Mouse (Mus musculus) embryonic facial prominence, embryonic 11.5 days (tissue): ENCODE results near the gene Nkain1. TPM values are rescaled to one million over a fixed set of nuclear protein-coding genes. Genes with fewer than 3 reads are reported as not detected.

Experiments used
- ATAC-seq: fragments of 200-750 bp; cut with Nextera tagmentation; replicated peaks from 2 replicates; pipeline ENCODE4 v1.8.0; 2017; ENCODE audit warnings: low read depth; ENCODE audit not compliant: insufficient number of reproducible peaks, low FRiP score, low TSS enrichment
- DNase-seq: peaks from one replicate; pipeline ENCODE4 v3.0.0-alpha.2; 2015; ENCODE audit warnings: low spot score
- H3K27ac ChIP-seq: fragments of 300-500 bp; sonication (generic); replicated peaks from 2 replicates; pipeline ENCODE4 v1.5.1; 2014; ENCODE audit warnings: mild to moderate bottlenecking, low read depth, low read length, control low read depth
- H3K27me3 ChIP-seq: fragments of 300-500 bp; sonication (generic); 2 replicates; pipeline ENCODE4 v1.6.1; 2014; ENCODE audit warnings: mild to moderate bottlenecking, low read length, moderate library complexity, mixed read lengths; ENCODE audit not compliant: control insufficient read depth, insufficient read depth
- H3K36me3 ChIP-seq: fragments of 300-500 bp; sonication (generic); replicated peaks from 2 replicates; pipeline ENCODE4 v1.6.1; 2014; ENCODE audit warnings: low read depth, mild to moderate bottlenecking, low read length, moderate library complexity, mixed read lengths; ENCODE audit not compliant: control insufficient read depth, insufficient read depth
- H3K4me1 ChIP-seq: fragments of 300-500 bp; sonication (generic); 2 replicates; pipeline ENCODE4 v1.6.1; 2014; ENCODE audit warnings: low read length, mixed read lengths; ENCODE audit not compliant: control insufficient read depth, insufficient read depth
- H3K4me2 ChIP-seq: fragments of 300-500 bp; sonication (generic); 2 replicates; pipeline ENCODE4 v1.6.1; 2014; ENCODE audit warnings: low read depth, mild to moderate bottlenecking, control low read depth, low read length, moderate library complexity
- H3K4me3 ChIP-seq: fragments of 300-500 bp; sonication (generic); 2 replicates; pipeline ENCODE4 v1.5.1; 2014; ENCODE audit warnings: low read depth, low read length, control low read depth
- H3K9ac ChIP-seq: fragments of 300-500 bp; sonication (generic); replicated peaks from 2 replicates; pipeline ENCODE4 v1.6.1; 2014; ENCODE audit warnings: mild to moderate bottlenecking, control low read depth, low read length
- H3K9me3 ChIP-seq: fragments of 300-500 bp; sonication (generic); replicated peaks from 2 replicates; pipeline ENCODE4 v1.6.1; 2016; ENCODE audit warnings: mild to moderate bottlenecking, low read length, inconsistent platforms, mixed read lengths; ENCODE audit not compliant: control insufficient read depth
- WGBS: fragments of 180-500 bp; shearing (Covaris S2); extraction: QIAGEN DNeasy Blood & Tissue Kit; methylation state at CpG from one replicate; pipeline ENCODE4 v1.1.7; 2014; 5-methylcytosine and 5-hydroxymethylcytosine counted together
- polyA plus RNA-seq: library from polyadenylated mRNA; unstranded; fragments of >200 nt; fragmentation: Nextera tagmentation; extraction: Ambion mirVana; gene quantifications from 2 replicates; pipeline ENCODE4 v1.2.1, GENCODE M21; 2014

The Nkain1 gene
- polyA plus RNA-seq, 1 experiment from 2014 or later = 11.5 TPM

DNA sequence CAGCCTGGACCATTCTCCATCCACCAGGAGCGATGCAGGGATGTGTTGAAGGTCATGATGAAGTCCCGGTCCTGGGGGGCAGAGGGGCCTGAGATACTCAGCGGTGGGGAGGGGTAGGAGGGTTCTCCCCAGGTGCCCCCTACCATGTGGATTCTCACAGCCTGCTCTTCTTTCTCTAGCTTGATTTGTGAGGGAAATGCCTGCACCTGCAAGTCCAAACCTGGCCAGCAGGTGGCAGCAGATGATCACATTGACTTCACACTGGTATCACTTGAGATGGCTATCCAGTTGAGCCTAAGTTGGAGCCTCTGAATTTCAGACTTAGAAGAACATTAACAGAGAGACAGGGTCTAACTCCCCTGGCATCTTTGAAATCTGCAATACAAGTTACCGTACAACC lies 40.0 kb downstream of the Nkain1 start:
- H3K4me3 ChIP-seq = no peak overlapping the region
- ATAC-seq = no peak
- WGBS = 43% methylated on average over 4 of the region's 4 CpGs
- no peak overlapping the region for H3K4me2 ChIP-seq
- no peaks in the 10 kb centered on the region for H3K27me3 ChIP-seq
- H3K9ac ChIP-seq = no peak overlapping the region
- no peaks in the 10 kb centered on the region; the same call in none of the 2 replicates for H3K36me3 ChIP-seq
- no peaks in the 10 kb centered on the region for H3K9me3 ChIP-seq
- H3K27ac ChIP-seq = no peak overlapping the region
- H3K4me1 ChIP-seq = no peaks in the 10 kb centered on the region
- peak; percentile 89 for DNase-seq

DNA sequence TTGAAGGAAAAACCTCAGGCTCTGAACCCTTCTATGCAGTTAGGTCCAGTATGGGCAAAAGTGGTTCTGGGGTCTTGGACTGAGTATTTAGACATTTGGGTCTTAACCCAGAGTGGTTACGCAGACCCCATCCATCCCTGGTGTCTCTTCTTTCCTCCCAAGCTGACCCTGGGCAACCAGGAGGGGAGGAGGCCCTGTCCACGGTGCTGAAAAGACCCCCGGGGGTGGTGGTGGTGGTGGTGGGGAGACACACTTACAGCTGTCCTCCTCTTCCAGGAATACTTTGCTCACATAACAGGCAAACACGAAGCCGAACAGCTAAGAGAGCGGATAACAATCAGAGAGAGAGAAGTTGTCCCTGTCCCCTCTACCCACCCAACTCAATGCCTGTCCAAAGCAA lies 41.6 kb downstream of the Nkain1 start:
- Histone ChIP-seq H3K27me3 (no peaks in the 10 kb centered on the region), H3K4me1 (no peaks in the 10 kb centered on the region), H3K9me3 (no peaks in the 10 kb centered on the region), H3K4me2 (no peak overlapping the region), H3K27ac (no peak overlapping the region), H3K9ac (no peak overlapping the region), H3K4me3 (no peak overlapping the region), H3K36me3 (no peaks in the 10 kb centered on the region; the same call in none of the 2 replicates)
- no peak for ATAC-seq
- WGBS = 64% methylated on average over 6 of the region's 6 CpGs
- no peak for DNase-seq

DNA sequence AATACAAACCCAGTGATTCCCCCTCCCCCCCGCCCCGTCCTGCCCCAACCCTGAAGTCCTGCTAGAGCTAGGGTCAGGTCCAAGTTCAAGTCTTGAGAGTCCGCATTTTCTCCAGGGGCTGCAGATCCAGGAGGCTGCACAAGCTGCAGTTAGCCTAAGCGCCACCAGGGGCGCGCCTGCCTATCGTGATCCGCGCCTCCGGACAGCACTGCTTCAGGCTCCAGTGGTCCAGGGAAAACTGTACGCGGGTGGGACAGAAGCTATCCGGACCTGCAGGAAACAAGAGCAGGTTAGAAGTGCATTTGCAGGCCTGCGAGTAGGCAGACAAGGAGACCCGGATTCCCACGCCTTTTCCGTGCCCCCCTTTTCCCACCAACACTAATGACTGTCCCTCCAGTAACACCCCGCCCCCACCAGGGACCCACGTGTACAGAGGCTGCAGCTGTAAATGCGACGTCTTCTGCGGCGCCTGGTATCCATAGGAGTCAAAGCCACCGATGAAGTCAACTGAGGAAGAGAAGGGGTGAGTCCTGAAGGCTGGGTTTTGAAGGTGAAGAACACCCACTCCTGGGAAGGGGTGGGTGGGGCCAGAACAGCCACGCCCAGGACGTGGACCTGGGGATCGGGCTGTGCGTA lies 42.2 kb downstream of the Nkain1 start:
- peak; percentile 60; the same call in 1 of the 2 replicates for ATAC-seq
- no peak overlapping the region for H3K4me2 ChIP-seq
- H3K9ac ChIP-seq = no peak overlapping the region
- no peak overlapping the region for H3K27ac ChIP-seq
- no peak overlapping the region for H3K4me3 ChIP-seq
- no peaks in the 10 kb centered on the region for H3K27me3 ChIP-seq
- WGBS = 23% methylated on average over 28 of the region's 28 CpGs
- H3K4me1 ChIP-seq = no peaks in the 10 kb centered on the region
- no peaks in the 10 kb centered on the region for H3K9me3 ChIP-seq
- peak; percentile 74 for DNase-seq
- no peaks in the 10 kb centered on the region; the same call in none of the 2 replicates for H3K36me3 ChIP-seq

DNA sequence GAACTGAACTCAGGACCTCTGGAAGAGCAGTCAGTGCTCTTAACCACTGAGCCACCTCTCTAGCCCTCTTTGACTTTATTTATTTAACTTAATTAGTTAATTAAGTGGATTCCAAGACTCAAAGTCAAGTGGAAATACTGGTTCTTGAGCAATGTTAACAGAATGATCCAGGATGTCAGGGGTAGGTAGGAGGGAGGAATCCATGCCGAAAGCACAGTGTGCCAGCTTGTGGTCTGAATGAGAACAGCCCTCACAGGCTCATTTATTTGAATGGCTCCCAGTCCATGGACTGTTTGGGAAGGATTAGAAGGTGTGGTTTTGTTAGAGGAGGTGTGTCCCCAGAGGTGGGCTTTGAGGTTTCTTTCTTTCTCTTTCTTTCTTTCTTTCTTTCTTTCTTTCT lies 46.2 kb downstream of the Nkain1 start:
- Histone ChIP-seq H3K4me3 (no peak overlapping the region), H3K9ac (no peak overlapping the region), H3K36me3 (no peaks in the 10 kb centered on the region; the same call in 1 of the 2 replicates), H3K4me1 (no peaks in the 10 kb centered on the region), H3K27me3 (no peaks in the 10 kb centered on the region), H3K27ac (no peak overlapping the region), H3K4me2 (no peak overlapping the region), H3K9me3 (no peaks in the 10 kb centered on the region)
- ATAC-seq = no peak
- WGBS = 82% methylated on average over 1 of the region's 1 CpGs
- DNase-seq = no peak

DNA sequence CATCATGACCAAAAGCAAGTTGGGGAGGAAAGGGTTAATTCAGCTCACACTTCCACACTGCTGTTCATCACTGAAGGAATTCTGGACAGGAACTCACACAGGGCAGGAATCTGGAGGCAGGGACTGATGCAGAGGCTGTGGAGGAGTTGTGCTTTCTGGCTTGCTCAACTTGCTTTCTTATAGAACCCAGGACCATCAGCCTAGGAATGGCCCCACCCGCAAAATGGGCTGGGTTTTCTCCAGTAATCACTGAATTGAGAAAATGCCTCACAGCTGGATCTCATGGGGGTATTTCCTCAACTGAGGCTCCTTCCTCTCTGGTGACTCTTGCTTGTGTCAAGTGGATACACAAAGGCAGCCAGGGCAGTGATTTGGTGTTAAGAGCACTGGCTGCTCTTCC lies 48.9 kb downstream of the Nkain1 start:
- H3K36me3 ChIP-seq = no peaks in the 10 kb centered on the region
- H3K4me1 ChIP-seq = no peaks in the 10 kb centered on the region
- H3K4me3 ChIP-seq = no peak overlapping the region
- no peak overlapping the region for H3K9ac ChIP-seq
- no peaks in the 10 kb centered on the region for H3K27me3 ChIP-seq
- H3K9me3 ChIP-seq = no peaks in the 10 kb centered on the region
- H3K27ac ChIP-seq = no peak overlapping the region
- DNase-seq (no peak), ATAC-seq (no peak)
- WGBS = 72% methylated on average over 1 of the region's 1 CpGs
- no peak overlapping the region for H3K4me2 ChIP-seq

DNA sequence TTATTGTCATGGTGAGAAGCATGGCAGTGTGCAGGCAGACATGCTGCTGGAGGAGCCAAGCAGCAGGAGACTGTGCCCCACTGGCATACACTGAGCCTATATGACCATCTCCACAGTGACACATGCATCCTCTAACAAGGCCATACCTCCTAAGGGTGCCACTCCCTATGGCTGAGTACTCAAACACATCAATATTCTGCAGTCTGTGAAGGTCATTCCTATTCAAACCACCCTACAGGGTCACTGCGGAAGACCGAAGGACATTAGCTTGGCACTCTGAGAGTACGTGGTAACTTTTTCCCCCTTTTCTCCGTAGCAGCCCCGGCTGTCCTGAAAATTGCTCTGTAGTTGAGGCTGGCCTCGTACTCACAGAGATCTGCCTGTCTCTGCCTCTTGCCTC lies 52.5 kb downstream of the Nkain1 start:
- Histone ChIP-seq H3K4me2 (no peak overlapping the region), H3K27ac (no peak overlapping the region), H3K9ac (no peak overlapping the region), H3K4me1 (no peaks in the 10 kb centered on the region), H3K27me3 (no peaks in the 10 kb centered on the region), H3K4me3 (no peak overlapping the region), H3K36me3 (no peaks in the 10 kb centered on the region), H3K9me3 (no peaks in the 10 kb centered on the region)
- ATAC-seq = no peak
- WGBS = 96% methylated on average over 6 of the region's 6 CpGs
- DNase-seq = no peak

DNA sequence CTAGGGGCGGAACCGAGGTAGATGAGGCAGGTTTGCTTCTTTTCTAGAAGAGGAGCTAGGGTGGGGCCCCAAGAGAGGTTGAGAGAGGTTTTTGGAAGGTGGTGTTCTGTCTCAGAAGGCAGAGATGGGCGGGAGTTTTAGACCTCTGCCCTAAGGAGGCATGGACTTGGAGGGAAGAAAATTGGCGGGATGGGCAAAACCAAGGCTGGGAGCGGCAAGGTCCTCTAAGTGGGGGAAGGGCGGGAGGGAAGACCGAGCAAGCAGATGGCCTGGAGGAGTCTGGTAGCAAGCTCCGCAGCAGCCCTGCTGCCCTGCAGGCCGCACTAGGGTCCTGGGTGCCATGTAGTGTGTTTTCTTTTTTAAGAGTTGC lies 53.5 kb downstream of the Nkain1 start:
- WGBS = 0% methylated on average over 9 of the region's 9 CpGs
- DNase-seq (no peak), ATAC-seq (no peak; the same call in none of the 2 replicates)
- Histone ChIP-seq H3K27ac (no peak overlapping the region), H3K9me3 (no peaks in the 10 kb centered on the region), H3K4me1 (no peaks in the 10 kb centered on the region), H3K4me2 (peak overlapping the region; percentile 84), H3K4me3 (peak overlapping the region; percentile 68), H3K9ac (peak overlapping the region; percentile 28; the same call in 1 of the 2 replicates), H3K36me3 (no peaks in the 10 kb centered on the region), H3K27me3 (no peaks in the 10 kb centered on the region)

DNA sequence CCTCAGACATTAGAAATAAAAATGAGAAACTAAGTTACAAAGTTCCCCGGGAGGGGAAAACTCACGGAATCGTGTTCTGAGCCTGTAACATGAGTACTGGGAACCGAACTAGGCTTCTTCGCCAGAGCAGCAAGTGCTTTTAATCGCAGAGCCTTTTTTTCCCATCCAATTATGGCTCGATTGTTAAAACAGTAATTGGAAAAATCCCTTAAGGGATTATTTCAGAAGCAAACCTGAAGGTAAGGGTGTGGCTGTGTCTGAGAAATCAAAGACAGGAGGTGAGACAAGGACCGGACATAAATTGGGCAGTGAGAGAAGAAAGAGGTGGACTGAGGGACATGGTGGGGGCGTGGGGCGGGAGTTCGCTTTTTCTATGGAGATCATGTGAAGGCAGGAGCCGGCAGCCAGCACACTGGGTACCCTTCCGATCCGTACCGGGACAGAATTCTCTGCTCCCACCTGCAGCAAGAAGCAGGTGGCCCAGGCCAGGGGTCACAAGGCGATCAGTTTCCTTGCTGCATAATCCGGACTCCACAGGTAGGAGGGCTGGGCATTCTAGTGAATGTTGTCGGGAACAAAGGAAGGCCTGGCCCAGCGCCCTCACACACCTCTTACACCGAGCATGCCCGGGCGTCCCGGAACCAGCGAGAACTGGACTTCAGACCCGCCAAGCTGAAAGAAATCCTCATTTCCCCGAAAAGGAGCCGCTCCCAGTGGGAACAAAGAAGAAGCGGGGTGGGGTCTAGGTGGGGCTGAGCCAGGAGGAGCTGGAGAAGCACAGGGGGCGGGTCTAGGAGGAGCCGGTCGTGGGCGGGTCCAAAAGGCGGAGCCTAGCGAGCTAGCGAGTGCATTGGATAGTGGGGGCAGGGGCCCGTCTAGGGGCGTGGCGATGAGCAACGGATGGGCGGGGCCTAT lies 54.1 kb downstream of the Nkain1 start:
- no peaks in the 10 kb centered on the region for H3K4me1 ChIP-seq
- peak; percentile 99 for DNase-seq
- ATAC-seq = peak; percentile 95
- peak overlapping the region; percentile 84 for H3K4me2 ChIP-seq
- peak overlapping the region; percentile 68 for H3K4me3 ChIP-seq
- 1% methylated on average over 40 of the region's 40 CpGs for WGBS
- peak overlapping the region; percentile 91 for H3K9ac ChIP-seq
- peak overlapping the region; percentile 83 for H3K27ac ChIP-seq
- no peaks in the 10 kb centered on the region for H3K27me3 ChIP-seq
- no peaks in the 10 kb centered on the region for H3K9me3 ChIP-seq
- H3K36me3 ChIP-seq = no peaks in the 10 kb centered on the region
